Mouse (Mus musculus) cerebral cortex, adult 2 months (tissue): ENCODE results near the gene Ift22.

Experiments
- WGBS: fragments of 180-500 bp; shearing (Covaris S2); methylation state at CpG from one replicate; pipeline ENCODE4 v1.1.7; 2018; 5-methylcytosine and 5-hydroxymethylcytosine counted together

Ift22 gene

GRCm38 (mm10) chr5:136907991-136908857 lies at the start of gene Ift22:
Ift22 (plus strand) TSS chr5:136908150.
- WGBS: 8% methylated on average over 32 of the region's 32 CpGs

GRCm38 (mm10) chr5:136861191-136861940 lies 46.6 kb upstream of the Ift22 start:
- WGBS: 51% methylated on average over 20 of the region's 20 CpGs

- whole genome bisulfite sequencing: 79% methylated on average over 4 of the region's 4 CpGs
These were observed 45.1 kb upstream of the Ift22 start for GRCm38 (mm10) chr5:136862806-136863205.

GRCm38 (mm10) chr5:136863276-136863675 lies 44.7 kb upstream of the Ift22 start:
- WGBS: 86% methylated on average over 9 of the region's 9 CpGs

- 42% methylated on average over 14 of the region's 14 CpGs for WGBS
These were observed 43.8 kb upstream of the Ift22 start for GRCm38 (mm10) chr5:136863961-136864674.

GRCm38 (mm10) chr5:136867706-136868105 lies 40.2 kb upstream of the Ift22 start:
- WGBS: 97% methylated on average over 5 of the region's 5 CpGs

GRCm38 (mm10) chr5:136869451-136870114 lies 38.4 kb upstream of the Ift22 start:
- 66% methylated on average over 10 of the region's 10 CpGs for WGBS

GRCm38 (mm10) chr5:136872417-136872816 lies 35.5 kb upstream of the Ift22 start:
- 88% methylated on average over 8 of the region's 8 CpGs for WGBS

- 80% methylated on average over 10 of the region's 10 CpGs for WGBS
These were observed 33.7 kb upstream of the Ift22 start for GRCm38 (mm10) chr5:136874271-136874670.

GRCm38 (mm10) chr5:136880101-136880500 lies 27.8 kb upstream of the Ift22 start:
- WGBS: 92% methylated on average over 8 of the region's 8 CpGs

- WGBS: 3% methylated on average over 37 of the region's 39 CpGs
These were observed 26.5 kb upstream of the Ift22 start for GRCm38 (mm10) chr5:136881380-136882009.

GRCm38 (mm10) chr5:136882055-136882787 lies 25.7 kb upstream of the Ift22 start:
- 5% methylated on average over 47 of the region's 47 CpGs for WGBS

- WGBS: 1% methylated on average over 43 of the region's 44 CpGs
These were observed 25.0 kb upstream of the Ift22 start, which contains the start of gene Col26a1 for GRCm38 (mm10) chr5:136882788-136883439. Col26a1 (minus strand) TSS chr5:136883209.

GRCm38 (mm10) chr5:136886957-136887356 lies 21.0 kb upstream of the Ift22 start:
- 43% methylated on average over 7 of the region's 7 CpGs for WGBS

GRCm38 (mm10) chr5:136888539-136889355 lies 19.2 kb upstream of the Ift22 start:
- 65% methylated on average over 19 of the region's 19 CpGs for WGBS

GRCm38 (mm10) chr5:136894840-136895528 lies 13.0 kb upstream of the Ift22 start:
- WGBS: 72% methylated on average over 25 of the region's 25 CpGs

GRCm38 (mm10) chr5:136895529-136895963 lies 12.4 kb upstream of the Ift22 start:
- WGBS: 50% methylated on average over 10 of the region's 10 CpGs

GRCm38 (mm10) chr5:136904621-136905020 lies 3.3 kb upstream of the Ift22 start:
- 61% methylated on average over 3 of the region's 3 CpGs for WGBS
